9 mouse cellular contexts compared by ENCODE assay signal in the genomic region with DNA sequence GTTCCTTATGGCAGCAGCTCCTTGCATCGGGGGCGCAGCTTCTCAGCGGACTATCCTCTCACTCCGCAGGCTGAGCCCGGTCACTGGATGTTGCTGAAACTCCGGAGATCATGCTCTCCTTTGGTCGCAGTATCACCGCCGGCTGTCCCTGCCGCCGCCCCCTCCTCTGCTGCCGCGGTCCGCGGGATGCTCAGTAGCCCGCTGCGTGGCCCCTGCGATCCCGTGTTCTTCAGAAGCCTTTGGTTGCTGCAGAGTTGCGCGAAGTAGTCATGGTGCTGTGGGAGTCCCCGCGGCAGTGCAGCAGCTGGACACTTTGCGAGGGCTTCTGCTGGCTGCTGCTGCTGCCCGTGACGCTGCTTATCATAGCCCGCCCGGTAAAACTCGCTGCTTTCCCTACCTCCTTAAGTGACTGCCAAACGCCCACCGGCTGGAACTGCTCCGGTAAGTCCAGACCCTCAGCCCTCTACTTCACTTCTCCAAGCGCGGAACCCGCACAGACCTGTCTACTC. TPM values are rescaled to one million over a fixed set of nuclear protein-coding genes. Genes with fewer than 3 reads are reported as not detected.
DNase-seq lines count a peak whose midpoint lies in the region; ATAC-seq and TF ChIP-seq lines count a peak whose summit lies in the region.
"Had no signal": no experiment of that assay in that cellular context is flagged by ENCODE, and none has a peak within 500 bp of the region (broad histone marks: within the 10 kb centered on the region; RNA-seq: fewer than 3 reads in every experiment).

No protein-coding gene starts in this region.

- peak overlapping the region; percentile 44 for H3K9ac ChIP-seq in lung, embryonic 16.5 days (ENCODE audit: low read length)
- peak overlapping the region; percentile 53 for H3K9ac ChIP-seq in kidney, embryonic 16.5 days (replicated peaks; ENCODE audit: low read length)
- peak overlapping the region; percentile 8; the same call in 1 of the 2 replicates for H3K9ac ChIP-seq in stomach, postnatal 0 days (ENCODE audit: low read length)

- no peaks in the 10 kb centered on the region for H3K36me3 ChIP-seq in lung, embryonic 16.5 days (ENCODE audit: control insufficient read depth, insufficient read depth, low read length)
- H3K36me3 ChIP-seq in kidney, embryonic 16.5 days (ENCODE audit: insufficient read depth, low read length): no peaks in the 10 kb centered on the region
- no peaks in the 10 kb centered on the region for H3K36me3 ChIP-seq in stomach, postnatal 0 days (ENCODE audit: control insufficient read depth, insufficient read depth, low read length)

- ATAC-seq in lung, embryonic 16.5 days (ENCODE audit: low read depth): peak; percentile 59
- peak; percentile 67 for ATAC-seq in kidney, embryonic 16.5 days (ENCODE audit: low FRiP score, low TSS enrichment)
- ATAC-seq in megakaryocyte progenitor cell, adult 5-6 weeks (replicated peaks; ENCODE audit: poor library complexity): peak; percentile 24
- ATAC-seq in stomach, postnatal 0 days (ENCODE audit: low FRiP score, low TSS enrichment): no peak; the same call in 1 of the 2 replicates

- H3K27me3 ChIP-seq in lung, embryonic 16.5 days (ENCODE audit: control insufficient read depth, insufficient read depth, low read depth, low read length): peaks cover 22% of the 10 kb centered on the region
- peaks cover 25% of the 10 kb centered on the region for H3K27me3 ChIP-seq in kidney, embryonic 16.5 days (ENCODE audit: insufficient read depth, low read length)
- H3K27me3 ChIP-seq in stomach, postnatal 0 days (ENCODE audit: control insufficient read depth, insufficient read depth, low read length): 0 out of 2 replicates have a peak, but pooled peaks cover 3% of the 10 kb centered on the region

- under 1% methylated on average over 35 of the region's 35 CpGs for WGBS in lung, embryonic 16.5 days
- under 1% methylated on average over 35 of the region's 35 CpGs for WGBS in kidney, embryonic 16.5 days
- under 1% methylated on average over 35 of the region's 35 CpGs for WGBS in stomach, postnatal 0 days

- TF ChIP-seq CTCF in stomach, postnatal 0 days (IDR thresholded peaks at IDR 0.05; ENCODE audit: low read depth): no peak

- no peaks in the 10 kb centered on the region for H3K9me3 ChIP-seq in lung, embryonic 16.5 days (ENCODE audit: control insufficient read depth, low read length)
- no peaks in the 10 kb centered on the region for H3K9me3 ChIP-seq in kidney, embryonic 16.5 days (ENCODE audit: low read length)
- H3K9me3 ChIP-seq in stomach, postnatal 0 days (ENCODE audit: control insufficient read depth, low read length): no peaks in the 10 kb centered on the region

- H3K4me1 ChIP-seq in lung, embryonic 16.5 days (replicated peaks; ENCODE audit: control insufficient read depth, insufficient read depth, low read length): peaks cover 6% of the 10 kb centered on the region
- H3K4me1 ChIP-seq in kidney, embryonic 16.5 days (ENCODE audit: insufficient read depth, low read length): peaks cover 13% of the 10 kb centered on the region
- H3K4me1 ChIP-seq in stomach, postnatal 0 days (replicated peaks; ENCODE audit: control insufficient read depth, insufficient read depth): no peaks in the 10 kb centered on the region

- H3K4me2 ChIP-seq in lung, embryonic 16.5 days (ENCODE audit: low read depth, low read length): peak overlapping the region; percentile 86
- peak overlapping the region; percentile 99 for H3K4me2 ChIP-seq in kidney, embryonic 16.5 days (replicated peaks; ENCODE audit: low read depth, low read length)
- peak overlapping the region; percentile 98 for H3K4me2 ChIP-seq in stomach, postnatal 0 days (replicated peaks; ENCODE audit: low read depth)

- peak overlapping the region; percentile 44 for H3K4me3 ChIP-seq in lung, embryonic 16.5 days (ENCODE audit: low read length)
- peak overlapping the region; percentile 54 for H3K4me3 ChIP-seq in kidney, embryonic 16.5 days (ENCODE audit: low read length)
- H3K4me3 ChIP-seq in stomach, postnatal 0 days (ENCODE audit: low read depth, low read length): peak overlapping the region; percentile 50

- no peak for DNase-seq in lung, postnatal 36 days
- peak; percentile 14 for DNase-seq in embryo, embryonic 11.5 days (ENCODE audit: low read depth, low spot score)
- peak; percentile 17 to 44 for DNase-seq in frontal cortex, adult 2 months (ENCODE audit: extremely low spot score in 1 of 2, low spot score in 1 of 2)
- no peak for DNase-seq in stomach, postnatal 0 days (ENCODE audit: low spot score)
- no peak for DNase-seq in adipocyte (ENCODE audit: low spot score)

- no peak for TF ChIP-seq EP300 in stomach, postnatal 0 days (optimal IDR thresholded peaks at IDR 0.05)

- H3K27ac ChIP-seq in lung, embryonic 16.5 days (ENCODE audit: low read length): no peak overlapping the region
- no peak overlapping the region for H3K27ac ChIP-seq in kidney, embryonic 16.5 days (ENCODE audit: low read length)
- H3K27ac ChIP-seq in stomach, postnatal 0 days (replicated peaks): no peak overlapping the region
- H3K27ac ChIP-seq: macrophage had no signal

RNA-seq across cellular contexts. Expression of a gene that starts 27.3 kb away (rescaled TPM):
- polyA plus RNA-seq in lung, embryonic 16.5 days (2015; fragmentation: Nextera tagmentation; extraction: Ambion mirVana): 2.5 and 2.6 TPM in 2 replicates
- 49.4 and 50.0 TPM in 2 replicates for polyA plus RNA-seq in frontal cortex, adult 2 months (2012; rRNA removed)
- 3.9 and 4.7 TPM in 2 replicates for polyA plus RNA-seq in kidney, embryonic 16.5 days (2015; fragmentation: Nextera tagmentation; extraction: Ambion mirVana)
- 0.10 TPM in 1 of 2 replicates, not detected in the other for total RNA-seq in megakaryocyte progenitor cell, adult 5-6 weeks (2015)
- total RNA-seq in megakaryocyte progenitor cell, adult 5-6 weeks (2017): not detected in 2 replicates
- 5.0 and 5.9 TPM in 2 replicates for polyA plus RNA-seq in stomach, postnatal 0 days (2015; fragmentation: Nextera tagmentation; extraction: Ambion mirVana)
- polyA plus RNA-seq: macrophage had no signal

Comparison
In these comparisons a context has a peak if more than half of its experiments do, and no peak if none do; other contexts are left out.
1. DNase-seq: peak in embryo, embryonic 11.5 days (single experiment) and frontal cortex, adult 2 months (2 of 2); none in lung, postnatal 36 days (single experiment), stomach, postnatal 0 days (single experiment) and adipocyte (single experiment).
2. Peak in every context shown above with its lines, with median percentiles within 50 percentile points of each other: H3K4me2 ChIP-seq, H3K4me3 ChIP-seq and H3K9ac ChIP-seq.